Mouse (Mus musculus) heart, adult 2 months (tissue): ENCODE measurements around the gene Scn2b.

Experiments
- CTCF ChIP-seq: fragments of 200-600 bp; IDR thresholded peaks from 2 replicates; pipeline ENCODE4 v1.8.1; 2022; ENCODE audit warnings: antibody characterized with exemption, mild to moderate bottlenecking, moderate library complexity
- EP300 ChIP-seq: fragments of 200-500 bp; IDR thresholded peaks from 2 replicates; pipeline ENCODE4 v1.6.1; 2011; ENCODE audit warnings: low read depth, low read length, control low read depth; ENCODE audit not compliant: insufficient read depth
- POLR2A ChIP-seq: fragments of 200-500 bp; IDR thresholded peaks from 2 replicates; pipeline ENCODE4 v1.6.1; 2011; ENCODE audit warnings: mild to moderate bottlenecking, low read depth, low read length, control low read depth; ENCODE audit not compliant: insufficient read depth

GRCm38 (mm10) chr9:45077859-45078258, 39.7 kb upstream of the Scn2b start:
- TF ChIP-seq POLR2A, result no peak
- TF ChIP-seq CTCF, result no peak
- no peak for TF ChIP-seq EP300
